Mouse (Mus musculus): Measurements from ENCODE around the gene Dcst2. TPM values are rescaled to one million over a fixed set of nuclear protein-coding genes. Genes with fewer than 3 reads are reported as not detected.

The Dcst2 gene
- total RNA-seq, 2 experiments from 2014 or later = not detected

DNA sequence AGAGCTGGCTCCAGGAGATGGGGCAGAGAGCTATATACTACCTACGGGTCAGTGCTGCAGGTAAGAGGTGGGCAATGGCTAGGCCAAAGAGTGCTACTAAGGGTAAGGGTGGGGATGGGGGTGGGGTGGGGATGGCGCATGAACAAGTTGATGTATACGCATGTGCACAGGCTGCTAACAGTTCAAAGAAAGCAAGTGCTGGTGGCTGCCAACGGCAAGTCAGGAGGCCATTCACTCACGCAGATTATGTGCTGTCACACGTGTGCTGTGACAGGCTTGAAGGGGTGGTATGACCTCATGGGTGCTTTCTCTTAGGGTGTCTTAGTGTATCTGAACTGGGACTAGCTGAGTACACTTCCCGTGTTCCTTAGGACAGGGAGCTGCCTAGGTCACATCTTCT, 39.6 kb downstream of the Dcst2 start:
- ATAC-seq (replicated peaks; ENCODE audit: poor library complexity, severe bottlenecking) = no peak

DNA sequence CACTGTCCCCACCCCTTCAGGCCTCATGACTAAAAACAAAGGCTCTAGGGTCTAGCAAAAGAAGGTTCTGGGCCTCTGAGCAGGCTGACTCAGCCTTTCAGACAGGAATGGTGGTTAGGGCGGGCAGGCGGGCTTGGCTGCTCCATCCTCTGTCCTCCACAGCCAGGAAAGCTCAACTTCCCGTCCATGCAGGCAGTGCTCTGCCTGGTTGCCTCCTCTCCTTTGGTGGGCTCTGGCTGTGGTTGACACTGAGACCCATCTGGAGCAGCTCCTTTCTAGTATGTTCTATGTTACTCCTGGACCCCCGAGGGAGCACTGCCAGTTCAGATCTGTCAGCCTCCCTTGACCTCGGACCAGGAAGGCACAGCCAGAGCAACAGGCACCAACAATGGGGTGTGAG, 40.9 kb downstream of the Dcst2 start, which contains the start of gene Lenep:
Gene Lenep (minus strand): TSS at position 101 of the 400 bp plus-strand sequence.
- no peak for ATAC-seq (replicated peaks; ENCODE audit: poor library complexity, severe bottlenecking)

DNA sequence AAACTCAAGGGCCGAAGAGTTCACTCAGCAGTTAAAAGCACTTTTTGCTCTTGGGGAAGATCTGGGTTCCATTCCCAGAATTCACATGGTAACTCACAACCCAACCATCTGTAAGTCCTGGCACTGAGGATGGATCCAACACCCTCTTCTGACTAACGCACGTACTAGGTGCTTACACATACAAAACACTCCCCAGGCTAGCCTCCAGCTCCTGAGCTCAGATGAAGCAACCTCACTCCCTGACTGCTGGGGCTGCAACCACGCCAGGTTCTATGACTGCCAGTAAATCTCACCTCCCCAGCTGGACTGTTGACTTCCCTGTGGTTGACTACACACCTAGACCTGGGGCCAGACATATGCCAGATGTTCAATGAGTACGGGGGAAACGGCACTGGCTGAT, 45.1 kb downstream of the Dcst2 start:
- no peak for ATAC-seq (replicated peaks; ENCODE audit: poor library complexity, severe bottlenecking)

DNA sequence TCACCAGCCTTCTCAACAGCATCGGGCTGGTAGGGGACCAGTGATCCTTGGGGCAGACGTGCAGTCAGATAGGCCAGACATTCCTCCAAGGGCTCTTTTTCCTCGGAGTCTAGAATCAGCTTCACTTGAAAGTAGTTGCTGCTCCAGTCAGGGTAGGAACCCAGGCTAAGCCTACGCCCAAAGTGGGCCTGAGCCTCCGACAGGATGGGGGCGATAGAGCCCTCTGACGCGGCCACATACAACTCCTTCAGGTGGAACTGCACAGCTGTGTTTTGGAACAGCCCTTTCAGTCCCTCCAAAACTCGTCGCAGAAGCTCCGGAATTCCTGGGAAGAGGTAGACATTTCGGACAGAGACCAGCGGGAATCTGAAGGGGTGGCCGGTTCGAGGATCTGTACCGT, 46.7 kb downstream of the Dcst2 start:
- ATAC-seq (replicated peaks; ENCODE audit: poor library complexity, severe bottlenecking) = no peak

DNA sequence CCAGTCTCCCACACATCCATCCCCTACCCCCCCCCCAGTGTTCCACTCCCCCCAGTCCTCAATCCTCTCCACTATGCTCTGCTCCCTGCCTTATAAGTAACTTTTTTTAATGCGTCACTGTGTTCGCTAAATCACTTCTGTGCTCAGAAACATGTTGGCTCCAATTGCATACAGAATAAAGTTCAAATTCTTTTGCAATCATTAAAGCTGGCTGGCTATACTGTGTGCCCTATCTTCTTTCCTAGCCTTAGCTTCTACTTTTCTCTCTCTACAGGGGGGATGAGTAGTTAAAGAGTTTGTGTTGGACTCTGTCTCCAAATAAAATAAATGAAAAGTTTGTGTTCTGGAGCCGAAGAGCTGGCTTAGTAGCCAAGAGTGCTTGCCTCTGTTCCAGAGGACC, 47.9 kb downstream of the Dcst2 start:
- no peak for ATAC-seq (replicated peaks; ENCODE audit: poor library complexity, severe bottlenecking)

DNA sequence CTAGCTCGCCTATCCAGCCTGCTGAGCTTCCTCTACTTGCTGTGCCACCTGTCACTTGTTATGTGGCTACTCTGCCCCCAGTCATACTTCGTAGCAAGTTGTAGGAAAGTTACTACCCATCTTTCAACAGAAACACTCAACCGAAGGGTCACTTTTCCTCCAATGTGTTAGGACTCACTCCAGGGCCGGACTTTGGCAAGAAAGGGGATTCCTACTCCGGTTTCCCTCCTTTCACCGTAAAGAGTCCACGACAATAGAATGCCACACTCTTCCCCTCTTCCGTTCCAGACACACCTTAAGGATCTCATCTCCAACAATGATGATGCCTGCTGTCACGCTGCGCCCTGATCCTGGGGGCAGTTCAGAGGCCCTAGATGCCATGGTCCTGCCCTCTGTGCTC, 49.1 kb downstream of the Dcst2 start:
- ATAC-seq (replicated peaks; ENCODE audit: poor library complexity, severe bottlenecking) = no peak

DNA sequence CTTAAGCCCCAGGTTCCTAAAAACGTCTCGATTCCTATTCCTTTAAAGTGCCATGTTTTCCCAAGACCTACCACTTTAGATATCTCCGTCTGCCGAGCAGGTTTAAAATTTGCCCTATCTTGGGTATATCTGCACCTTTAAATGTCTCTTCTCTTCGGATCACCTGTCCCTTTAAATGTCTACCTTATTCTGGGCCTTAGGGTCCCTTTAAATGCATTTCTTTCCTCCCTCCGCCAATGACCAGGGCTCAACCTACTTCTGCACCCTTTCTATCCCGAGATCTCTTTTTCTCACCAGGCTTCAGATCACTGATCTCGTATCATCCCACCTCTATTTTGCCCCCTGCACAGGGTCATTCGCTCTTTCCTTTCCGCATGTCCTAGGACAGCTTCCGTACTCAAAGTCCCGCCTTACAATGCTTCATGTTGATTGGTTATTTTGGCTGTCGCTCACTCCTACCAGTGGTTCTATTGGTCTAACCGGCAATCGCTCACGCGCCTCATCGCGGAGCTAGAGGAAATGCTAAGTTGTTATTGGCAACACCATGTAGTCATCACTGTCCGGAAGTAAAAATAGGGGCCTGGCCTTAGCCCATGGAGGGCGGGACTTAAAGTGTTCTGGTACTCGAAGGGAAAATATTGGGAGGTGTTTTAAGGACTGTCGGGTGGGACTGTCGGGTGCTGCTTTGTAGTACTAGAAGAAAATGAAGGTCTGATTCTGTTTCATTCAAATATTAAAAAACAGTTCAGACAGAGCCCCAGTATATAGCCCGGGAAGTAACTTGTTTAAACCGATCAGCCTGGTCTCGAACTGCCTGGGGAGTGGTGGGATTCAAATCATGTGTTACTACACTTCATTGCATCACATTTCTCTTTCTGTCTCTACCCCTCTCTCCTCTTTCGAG, 50.0 kb downstream of the Dcst2 start, which contains the start of gene Flad1:
Gene Flad1 (minus strand): TSS at position 381 of the 904 bp plus-strand sequence.
- ATAC-seq (replicated peaks; ENCODE audit: poor library complexity, severe bottlenecking) = peak; percentile 99

DNA sequence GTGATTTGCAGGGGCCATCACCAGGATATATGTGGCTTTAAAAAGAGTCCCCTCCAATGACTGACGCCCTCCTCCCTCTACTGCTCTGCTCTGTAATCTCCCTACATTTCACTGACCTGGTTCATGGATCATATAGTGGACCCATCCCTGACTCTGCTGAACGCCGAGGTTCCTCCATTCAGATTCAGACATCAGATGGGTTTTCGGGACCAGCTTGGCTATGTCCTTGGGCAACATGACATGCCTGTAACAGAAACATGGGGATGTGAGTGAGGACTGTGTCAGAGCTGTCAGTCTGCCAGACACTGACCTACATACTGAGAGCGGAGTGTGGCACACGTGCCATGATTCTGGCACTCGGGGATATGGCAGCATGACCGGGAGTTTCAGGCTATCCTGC, 54.4 kb downstream of the Dcst2 start:
- ATAC-seq (replicated peaks; ENCODE audit: poor library complexity, severe bottlenecking) = no peak

DNA sequence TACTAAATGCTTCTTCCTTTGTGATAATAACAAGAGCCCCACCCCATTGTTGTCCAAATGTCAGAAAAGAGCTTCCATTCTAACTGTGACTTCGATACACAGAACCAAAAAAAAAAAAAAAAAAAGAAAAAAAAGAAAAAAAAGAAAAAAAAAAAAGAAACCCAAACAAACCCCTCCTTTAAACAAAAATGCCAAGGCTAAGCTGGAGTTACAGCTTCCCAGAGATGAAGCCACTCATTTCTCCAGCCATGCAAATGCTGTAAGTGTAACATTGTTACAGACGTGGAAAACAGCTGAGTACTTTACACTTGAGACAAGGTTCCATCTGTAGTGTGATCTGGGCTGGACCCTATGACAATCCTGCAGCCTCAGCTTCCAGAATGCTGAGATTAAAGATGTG, 55.4 kb downstream of the Dcst2 start:
- no peak for ATAC-seq (replicated peaks; ENCODE audit: poor library complexity, severe bottlenecking)

DNA sequence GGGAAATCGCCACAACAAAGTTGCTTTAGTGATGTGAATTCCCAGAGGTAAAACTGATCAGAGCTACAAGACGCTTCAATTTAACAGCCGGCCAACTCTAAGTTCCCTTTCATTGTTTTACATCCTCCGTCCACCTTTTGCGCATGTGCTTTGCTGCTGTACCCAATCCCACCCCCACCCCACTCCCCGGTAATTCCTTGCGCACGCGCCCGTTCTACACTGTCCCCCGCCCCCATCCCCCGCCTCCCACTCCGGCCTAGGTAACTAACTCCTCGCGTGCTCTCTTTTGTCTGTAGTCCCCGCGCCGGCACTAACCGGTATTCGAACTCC, 56.0 kb downstream of the Dcst2 start:
- peak; percentile 15 for ATAC-seq (replicated peaks; ENCODE audit: poor library complexity, severe bottlenecking)

DNA sequence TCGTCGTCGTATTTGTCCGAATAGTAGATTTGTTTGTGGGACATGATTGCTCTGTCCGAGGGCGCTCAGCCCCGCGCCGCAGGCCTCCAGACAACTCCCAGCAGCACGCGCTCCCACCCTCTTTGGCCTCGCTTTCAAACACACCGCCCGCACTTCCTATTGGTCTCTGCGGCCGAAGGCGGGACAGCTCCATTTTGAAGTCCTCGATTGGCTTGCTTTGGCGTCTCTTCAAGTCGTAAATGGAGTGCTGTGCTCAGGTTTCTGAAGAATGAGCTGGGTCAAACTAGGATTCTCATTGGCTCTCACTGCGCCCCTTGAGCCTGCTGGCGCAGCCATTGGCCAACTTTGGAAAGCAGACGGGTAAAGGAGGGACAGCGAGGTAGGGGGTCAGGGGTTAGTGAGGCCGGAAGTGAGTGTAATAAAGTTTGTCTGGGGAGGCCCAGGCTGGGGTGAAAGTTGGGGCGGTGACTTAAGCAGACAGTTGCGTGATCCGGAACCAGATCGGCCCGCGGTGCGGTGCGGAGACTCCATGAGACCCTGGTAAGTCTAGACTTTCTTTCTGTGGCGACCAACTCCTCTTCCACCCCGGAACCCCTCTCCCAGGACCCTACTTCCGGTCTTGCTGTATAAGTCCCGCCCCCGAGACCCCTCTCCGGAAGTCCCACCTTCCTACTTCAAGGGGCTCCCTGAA, 56.5 kb downstream of the Dcst2 start, which contains the start of the genes Cks1b and Shc1:
Gene Cks1b (minus strand): TSS at position 214 of the 691 bp plus-strand sequence.
Gene Shc1 (plus strand): TSS at position 274 of the 691 bp plus-strand sequence.
- ATAC-seq (replicated peaks; ENCODE audit: poor library complexity, severe bottlenecking) = peak; percentile 84

DNA sequence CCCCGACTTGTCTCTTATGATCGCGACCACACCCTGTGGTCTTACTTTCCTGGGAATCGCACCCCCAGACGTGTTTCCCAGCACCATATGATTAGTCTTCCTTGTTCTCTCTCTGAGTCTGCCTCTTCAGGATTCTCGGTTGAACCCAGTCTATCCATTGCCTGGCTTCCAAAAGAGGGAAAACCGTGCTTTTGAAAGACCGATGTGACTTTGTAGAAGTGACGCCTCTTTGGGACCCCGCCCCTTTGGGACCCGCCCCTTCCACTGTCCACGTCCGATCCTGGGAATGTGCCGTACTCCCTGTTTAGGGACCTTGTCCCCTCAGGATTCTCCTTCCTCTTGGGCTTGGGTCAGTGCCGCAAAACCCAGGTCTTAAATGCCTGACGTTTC, 57.1 kb downstream of the Dcst2 start:
- no peak for ATAC-seq (replicated peaks; ENCODE audit: poor library complexity, severe bottlenecking)

DNA sequence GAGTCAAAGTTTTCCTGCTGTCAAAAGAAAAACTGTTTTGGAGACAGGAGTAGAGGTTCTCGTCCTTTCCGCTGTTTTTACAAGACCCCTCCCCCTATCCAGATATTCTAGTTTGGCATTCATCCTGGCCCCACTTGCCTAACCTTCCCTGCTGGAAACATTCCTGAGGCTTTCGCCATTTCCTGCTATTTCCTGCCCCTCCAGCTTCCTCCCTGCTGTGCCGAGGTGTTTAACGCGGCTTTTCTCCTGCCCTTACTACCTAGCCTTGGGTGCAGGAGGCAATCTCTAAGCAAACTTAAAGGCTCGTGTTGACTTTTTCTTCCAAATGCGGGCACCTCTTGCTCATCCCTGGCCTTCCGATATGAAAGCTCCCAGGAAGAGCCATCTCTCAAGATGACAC, 57.8 kb downstream of the Dcst2 start:
- ATAC-seq (replicated peaks; ENCODE audit: poor library complexity, severe bottlenecking) = no peak

DNA sequence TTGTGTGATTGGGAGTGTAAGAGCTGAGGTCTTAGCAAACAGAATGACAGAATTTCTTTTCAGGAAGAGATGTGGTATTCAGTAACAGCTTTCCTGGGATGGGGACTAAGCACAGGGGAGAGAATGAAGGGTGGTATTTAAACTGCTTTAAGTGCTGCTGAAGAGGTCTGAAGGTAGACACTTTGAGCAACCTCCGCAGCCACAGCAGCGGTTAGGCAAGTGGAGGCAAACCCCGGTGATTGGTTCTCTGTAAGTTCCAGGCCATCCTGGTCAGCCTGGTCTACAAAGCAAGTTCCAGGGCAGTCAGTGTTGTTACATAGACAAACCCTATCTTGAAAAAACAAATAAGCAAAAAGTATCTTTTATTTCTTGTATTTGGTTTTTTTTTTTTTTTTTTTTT, 58.2 kb downstream of the Dcst2 start:
- no peak for ATAC-seq (replicated peaks; ENCODE audit: poor library complexity, severe bottlenecking)

DNA sequence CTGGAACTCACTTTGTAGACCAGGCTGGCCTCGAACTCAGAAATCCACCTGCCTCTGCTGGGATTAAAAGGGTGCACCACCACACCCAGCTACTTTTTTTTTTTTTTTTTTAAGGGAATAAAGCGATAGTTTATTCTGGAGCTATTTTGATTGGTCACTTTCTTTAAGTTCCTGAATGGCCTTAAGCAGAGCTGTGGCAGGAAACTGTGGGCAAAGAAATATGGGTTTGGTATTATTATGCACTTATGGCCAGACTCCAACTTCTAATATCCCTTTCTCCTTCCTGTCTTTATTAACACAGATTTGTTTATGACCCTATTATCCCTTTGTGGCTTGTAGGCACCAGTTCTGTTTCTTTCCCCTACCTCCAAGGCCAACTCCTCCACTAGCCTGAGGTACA, 58.6 kb downstream of the Dcst2 start:
- ATAC-seq (replicated peaks; ENCODE audit: poor library complexity, severe bottlenecking) = no peak

DNA sequence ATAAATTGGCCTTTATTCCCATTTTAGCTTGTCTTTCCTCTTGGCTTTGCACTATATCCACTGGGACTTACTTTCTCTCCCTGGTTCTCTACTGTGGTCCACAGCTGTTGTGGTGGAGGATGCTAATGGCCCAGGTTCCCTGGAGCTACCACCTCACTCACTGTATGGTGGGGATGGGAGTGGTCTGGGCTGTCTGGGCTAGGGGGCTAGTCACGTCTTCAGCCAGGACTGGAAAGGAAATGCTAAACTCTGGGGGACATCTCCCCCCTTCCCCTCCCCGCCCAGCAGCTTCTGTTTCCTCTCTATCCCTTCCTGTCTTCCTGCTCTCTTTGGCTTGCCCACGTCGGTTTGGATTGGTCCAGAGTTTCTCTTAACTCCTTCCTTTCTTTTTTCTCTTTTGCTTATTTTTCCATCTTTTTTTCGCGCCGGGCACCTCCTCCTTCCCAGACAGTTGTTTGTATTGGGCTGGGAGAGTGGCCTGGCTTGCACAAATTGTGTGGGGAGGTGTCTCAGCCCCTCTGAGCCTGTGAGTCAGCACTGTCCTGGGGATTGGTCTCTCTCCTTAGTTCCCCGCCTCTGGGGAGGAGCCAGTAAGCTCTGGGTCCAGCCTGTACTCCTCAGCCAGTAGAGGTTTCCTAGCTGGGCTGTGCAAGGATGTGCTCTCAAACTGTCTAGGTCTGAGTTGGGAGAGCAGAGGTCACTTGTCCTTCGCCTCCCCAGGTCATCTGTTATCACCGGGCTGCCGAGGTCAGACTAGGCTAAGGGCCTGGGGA, 59.4 kb downstream of the Dcst2 start:
- peak; percentile 47 for ATAC-seq (replicated peaks; ENCODE audit: poor library complexity, severe bottlenecking)

DNA sequence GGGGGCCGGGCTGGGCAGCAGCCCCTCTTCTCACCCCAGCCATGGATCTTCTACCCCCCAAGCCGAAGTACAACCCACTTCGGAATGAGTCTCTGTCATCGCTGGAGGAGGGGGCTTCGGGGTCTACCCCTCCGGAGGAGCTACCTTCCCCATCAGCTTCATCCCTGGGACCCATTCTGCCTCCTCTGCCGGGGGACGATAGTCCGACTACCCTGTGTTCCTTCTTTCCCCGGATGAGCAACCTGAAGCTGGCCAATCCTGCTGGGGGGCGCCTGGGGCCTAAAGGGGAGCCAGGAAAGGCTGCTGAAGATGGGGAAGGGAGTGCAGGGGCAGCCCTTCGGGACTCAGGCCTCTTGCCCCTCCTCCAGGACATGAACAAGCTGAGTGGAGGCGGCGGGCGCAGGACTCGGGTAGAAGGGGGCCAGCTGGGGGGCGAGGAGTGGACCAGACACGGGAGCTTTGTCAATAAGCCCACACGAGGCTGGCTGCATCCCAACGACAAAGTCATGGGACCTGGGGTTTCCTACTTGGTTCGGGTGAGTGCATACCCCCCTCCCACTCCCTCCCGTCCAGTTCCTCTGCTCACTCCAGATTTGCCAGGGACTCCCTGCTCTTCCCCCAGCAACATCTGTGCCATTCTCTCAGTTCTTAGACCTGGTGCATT, 60.2 kb downstream of the Dcst2 start:
- ATAC-seq (replicated peaks; ENCODE audit: poor library complexity, severe bottlenecking) = no peak

DNA sequence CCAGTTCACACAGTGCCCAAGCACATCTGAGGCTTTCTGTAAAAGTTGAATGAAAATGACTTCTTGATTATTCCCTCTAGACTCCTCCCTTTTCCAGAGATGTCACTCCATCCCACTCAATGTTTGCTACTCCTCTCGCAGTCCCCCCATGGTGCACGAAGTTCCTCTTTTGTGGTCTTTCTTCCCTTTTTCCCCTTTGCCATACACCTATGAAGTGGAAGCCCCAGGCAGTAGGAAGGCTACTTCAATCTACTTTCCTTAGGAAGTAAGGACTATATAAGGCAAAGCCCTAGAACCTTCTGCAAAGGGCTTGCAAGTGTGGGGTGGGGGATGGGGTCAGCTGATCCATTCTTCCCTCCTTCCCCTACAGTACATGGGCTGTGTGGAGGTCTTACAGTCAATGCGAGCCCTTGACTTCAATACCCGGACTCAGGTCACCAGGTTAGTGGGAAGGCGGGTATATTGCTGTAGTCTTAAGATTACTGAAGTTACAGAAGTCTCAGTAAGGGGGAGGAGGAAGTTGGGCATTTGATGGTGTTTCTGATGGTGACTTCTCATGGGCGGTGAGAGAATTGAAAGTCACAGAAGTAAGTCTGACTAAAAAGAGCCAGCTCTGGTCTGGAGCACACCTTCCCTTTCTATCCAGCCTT, 60.9 kb downstream of the Dcst2 start:
- no peak for ATAC-seq (replicated peaks; ENCODE audit: poor library complexity, severe bottlenecking)

DNA sequence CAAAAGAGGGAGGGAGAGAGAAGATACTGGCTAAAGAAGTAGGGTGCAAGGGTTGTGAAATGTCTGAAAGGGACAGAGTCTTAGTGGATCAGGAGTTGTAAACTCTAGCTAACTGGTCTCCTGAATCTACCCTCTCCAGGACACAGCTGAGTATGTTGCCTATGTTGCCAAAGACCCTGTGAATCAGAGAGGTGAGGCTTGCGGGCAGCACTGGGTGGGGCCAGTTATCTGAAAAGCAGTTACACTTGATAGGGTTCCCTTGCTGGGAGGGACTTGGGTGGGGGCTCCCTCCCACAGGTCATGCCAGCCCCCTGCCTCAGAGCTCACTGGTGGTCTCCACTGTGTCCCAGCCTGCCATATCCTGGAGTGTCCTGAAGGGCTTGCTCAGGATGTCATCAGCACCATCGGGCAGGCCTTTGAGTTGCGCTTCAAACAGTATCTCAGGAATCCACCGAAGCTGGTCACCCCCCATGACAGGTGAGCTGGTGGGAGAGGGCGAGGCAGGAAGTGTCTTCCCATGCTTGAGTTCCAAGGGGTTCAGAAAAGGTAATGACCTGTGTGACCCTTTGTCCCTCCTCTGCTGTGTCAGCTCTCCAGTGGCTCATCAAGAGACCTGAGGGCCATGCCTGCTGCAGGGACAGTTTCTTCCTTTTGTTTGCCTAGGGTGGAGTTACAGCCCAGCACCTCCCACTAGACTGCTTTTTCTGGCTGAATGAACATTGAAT, 62.8 kb downstream of the Dcst2 start:
- ATAC-seq (replicated peaks; ENCODE audit: poor library complexity, severe bottlenecking) = no peak

Data from granulocyte monocyte progenitor cell, adult 5-6 weeks (primary cell).